Mouse (Mus musculus) left cerebral cortex, postnatal 14 days (tissue): Measurements from ENCODE around the gene Dnm3. TPM values are rescaled to one million over a fixed set of nuclear protein-coding genes. Genes with fewer than 3 reads are reported as not detected.
A peak's percentile ranks its signal among the peaks of the same experiment; 100 is the strongest.

Experiments
- DNase-seq, 2 experiments: peaks; one replicate each; pipeline ENCODE4 v3.0.0; 2021 to 2022; ENCODE audit warnings: low spot score in 2 of 2, mixed read lengths in 1 of 2
- intact Hi-C: fragments of 180-260 bp; cut with DNase I; formaldehyde crosslinking; loops from one replicate; pipeline ENCODE4 v1.15.1; 2025
- total RNA-seq, 2 experiments: library from RNA; stranded (reverse); gene quantifications; 2 replicates each; pipeline ENCODE4 v1.2.3; 2021

Gene Dnm3
- total RNA-seq, 2 experiments from 2014 or later: 78.1 to 80.3 TPM

DNA sequence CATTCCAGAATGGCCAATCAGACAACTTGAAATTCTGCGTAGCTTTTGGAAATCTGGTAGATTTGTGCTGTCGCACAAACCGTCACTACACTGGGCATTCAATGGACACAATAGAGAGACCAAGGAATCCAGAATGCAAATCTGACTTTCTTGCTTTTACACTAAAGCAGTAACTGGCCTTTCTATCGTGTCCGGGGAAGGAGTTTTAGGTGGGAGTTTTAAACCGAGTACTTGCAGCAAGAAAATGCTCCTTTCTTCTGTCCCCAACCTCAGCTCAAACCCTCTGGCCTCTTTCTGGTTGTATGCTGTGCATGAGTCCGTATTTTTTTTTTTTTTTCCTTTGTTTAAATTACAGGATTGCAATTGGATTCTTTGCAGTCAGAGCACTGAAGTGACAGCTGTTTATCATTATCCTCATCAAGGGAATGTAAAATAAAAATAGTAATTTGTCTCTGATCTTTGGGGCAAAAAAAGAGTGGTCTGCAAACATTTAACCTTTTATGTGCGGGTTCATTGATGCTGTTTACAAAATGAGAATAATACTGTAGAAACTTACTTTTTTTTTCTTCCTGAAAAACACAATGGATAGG, 454.1 kb downstream of the Dnm3 start:
- DNase-seq: no peak
- intact Hi-C loops: no loop called here

DNA sequence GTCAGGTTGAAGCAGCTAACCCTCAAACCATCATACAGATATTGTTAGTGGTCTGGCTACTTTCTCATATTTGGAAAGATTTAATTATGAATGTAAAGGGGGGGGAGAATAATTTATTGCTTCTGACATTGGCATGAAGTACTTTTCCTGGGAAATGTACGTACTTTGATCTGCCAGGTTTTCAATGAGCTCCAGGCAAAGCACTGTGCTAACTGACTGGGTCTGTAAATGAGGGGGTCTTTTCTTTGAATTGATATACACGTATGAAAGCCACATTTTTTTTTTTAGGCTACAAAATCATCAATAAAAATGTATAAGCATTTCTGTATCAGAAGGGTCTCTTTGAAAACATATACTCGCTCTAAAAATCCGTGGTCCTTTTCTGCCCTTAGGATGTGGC, 457.1 kb downstream of the Dnm3 start:
- no peak for DNase-seq
- intact Hi-C loops: no loop called here

GRCm38 (mm10) chr1:162020303-162020731, 457.5 kb downstream of the Dnm3 start:
- intact Hi-C loops: no loop called here
- no peak for DNase-seq

GRCm38 (mm10) chr1:162018601-162018977, 459.2 kb downstream of the Dnm3 start:
- DNase-seq: no peak
- intact Hi-C loops: no loop called here

GRCm38 (mm10) chr1:162017975-162018600, 459.7 kb downstream of the Dnm3 start:
- intact Hi-C loops: no loop called here
- DNase-seq: no peak

- DNase-seq: no peak
- intact Hi-C loops: no loop called here
These were observed 460.9 kb downstream of the Dnm3 start for GRCm38 (mm10) chr1:162016982-162017381.

DNA sequence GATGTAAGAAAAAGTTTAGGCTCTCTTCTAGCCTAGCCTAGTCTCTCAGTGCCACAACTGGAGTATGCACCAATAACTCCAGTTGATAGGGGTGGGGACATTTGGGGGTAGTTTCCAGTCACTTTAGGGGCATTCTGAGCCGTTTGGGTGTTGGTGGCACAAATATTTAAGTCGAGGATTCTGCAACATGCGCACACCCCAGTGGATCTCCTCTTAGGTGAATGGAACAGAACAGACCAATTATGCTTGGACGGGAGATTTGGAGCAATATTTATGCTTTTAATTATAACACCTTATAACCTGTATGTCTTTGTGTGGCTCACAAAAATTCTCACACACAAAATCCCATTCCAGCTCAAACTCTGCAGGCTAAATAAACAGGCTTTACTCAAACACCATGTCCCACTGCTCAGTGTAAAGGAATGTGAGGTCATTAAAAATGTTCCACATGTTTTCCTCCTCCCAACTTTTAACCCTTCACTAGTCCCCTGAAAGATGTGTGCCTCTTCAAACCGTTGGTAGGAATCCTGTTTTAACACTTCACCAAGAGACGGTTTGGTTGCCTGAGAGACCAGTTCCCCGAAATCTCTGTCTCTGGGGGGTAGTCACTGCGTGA, 462.5 kb downstream of the Dnm3 start:
- intact Hi-C loops: no loop called here

DNA sequence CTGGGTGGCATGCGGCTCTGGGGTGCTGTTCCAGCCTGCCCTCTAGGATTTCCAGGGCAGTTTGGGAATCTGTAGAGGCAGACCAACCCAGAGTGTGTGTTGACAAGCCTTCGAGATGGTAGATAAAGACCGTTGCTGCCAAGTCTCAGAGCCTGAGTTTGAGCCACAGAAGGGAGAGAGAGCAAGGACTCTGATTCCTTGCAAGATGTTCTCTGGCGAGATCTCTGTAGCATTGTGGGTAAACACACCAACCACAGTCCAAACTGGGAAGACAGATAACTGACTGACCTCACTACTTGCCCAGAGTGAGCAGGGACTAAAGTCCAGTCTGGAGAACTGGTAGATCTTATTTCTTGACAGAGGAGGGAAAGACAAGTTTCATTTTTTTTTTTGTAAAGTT, 464.3 kb downstream of the Dnm3 start:
- intact Hi-C loops: no loop called here
- DNase-seq: no peak

More for the DNA sequence above, 462.5 kb downstream of the Dnm3 start:
- no peak for DNase-seq

DNA sequence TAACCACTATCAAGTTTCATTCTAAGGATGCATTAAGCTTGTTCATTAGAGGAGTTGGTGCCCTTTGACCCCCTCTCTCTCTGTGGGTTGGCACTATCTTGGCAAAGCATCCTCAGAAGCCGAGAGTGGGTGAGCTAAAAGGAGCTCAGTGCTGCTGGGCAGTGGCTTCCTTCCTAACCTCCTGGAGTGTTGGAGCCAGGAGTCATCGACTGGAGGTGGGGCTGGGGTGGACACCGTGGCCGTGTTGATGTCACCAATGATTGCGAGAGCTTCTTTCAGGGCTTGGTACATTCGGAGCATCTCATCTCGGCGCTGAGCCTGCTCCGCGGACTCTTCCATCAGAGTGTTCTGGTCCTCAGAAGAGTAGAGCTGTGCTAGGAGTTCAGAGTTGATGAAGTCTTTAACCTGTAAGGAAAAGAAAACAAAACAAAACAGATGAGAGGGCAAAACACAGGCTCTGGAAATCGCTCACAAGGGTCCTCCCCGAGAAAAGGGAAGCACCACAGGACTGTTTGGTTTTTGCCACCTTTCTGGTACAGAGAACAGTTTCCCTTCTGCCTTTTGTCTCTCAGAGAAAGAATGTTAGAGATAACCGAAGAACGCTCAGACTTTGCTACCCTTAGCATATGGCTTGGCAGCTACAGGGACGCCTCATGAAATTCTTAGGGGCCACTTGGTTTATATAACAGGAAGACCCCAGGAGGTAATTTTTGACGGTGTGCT, 466.1 kb downstream of the Dnm3 start:
- DNase-seq: no peak
- intact Hi-C loops: no loop called here

- intact Hi-C loops: no loop called here
These were observed 468.7 kb downstream of the Dnm3 start for GRCm38 (mm10) chr1:162009086-162009485.

DNA sequence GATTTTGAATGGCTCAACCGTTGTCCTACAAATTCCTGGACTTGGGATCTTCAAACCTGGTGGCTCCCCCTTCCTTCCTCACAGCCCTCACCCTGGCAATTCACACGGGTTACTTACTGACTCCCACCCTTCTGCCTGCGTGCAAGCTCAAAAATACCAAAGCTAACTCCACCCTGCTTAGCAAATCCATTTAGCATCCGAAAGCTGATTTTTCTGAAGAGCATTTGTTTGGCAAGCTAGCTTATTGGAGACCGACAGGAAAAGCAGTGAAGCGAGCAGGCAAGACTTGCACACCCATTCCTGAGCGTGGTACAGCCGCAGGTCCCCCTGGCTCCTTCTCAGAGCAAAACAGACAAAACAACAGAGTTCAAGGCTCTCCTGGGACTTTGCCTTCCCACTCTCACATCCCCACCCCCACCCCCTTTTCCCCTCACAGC, 469.2 kb downstream of the Dnm3 start:
- intact Hi-C loops: no loop called here
- DNase-seq: peak in 1 of 2 experiments; percentile 8

More at GRCm38 (mm10) chr1:162009086-162009485, 468.7 kb downstream of the Dnm3 start:
- DNase-seq: no peak

- intact Hi-C loops: no loop called here
- no peak for DNase-seq
These were observed 469.6 kb downstream of the Dnm3 start for GRCm38 (mm10) chr1:162008208-162008607.

GRCm38 (mm10) chr1:162006109-162006508, 471.7 kb downstream of the Dnm3 start:
- no peak for DNase-seq
- intact Hi-C loops: no loop called here

- peak in 1 of 2 experiments; percentile 23 for DNase-seq
- intact Hi-C loops: no loop called here
These were observed 472.7 kb downstream of the Dnm3 start for GRCm38 (mm10) chr1:162004821-162005770.

- intact Hi-C loops: no loop called here
- no peak for DNase-seq
These were observed 473.4 kb downstream of the Dnm3 start for GRCm38 (mm10) chr1:162004518-162004780.

DNA sequence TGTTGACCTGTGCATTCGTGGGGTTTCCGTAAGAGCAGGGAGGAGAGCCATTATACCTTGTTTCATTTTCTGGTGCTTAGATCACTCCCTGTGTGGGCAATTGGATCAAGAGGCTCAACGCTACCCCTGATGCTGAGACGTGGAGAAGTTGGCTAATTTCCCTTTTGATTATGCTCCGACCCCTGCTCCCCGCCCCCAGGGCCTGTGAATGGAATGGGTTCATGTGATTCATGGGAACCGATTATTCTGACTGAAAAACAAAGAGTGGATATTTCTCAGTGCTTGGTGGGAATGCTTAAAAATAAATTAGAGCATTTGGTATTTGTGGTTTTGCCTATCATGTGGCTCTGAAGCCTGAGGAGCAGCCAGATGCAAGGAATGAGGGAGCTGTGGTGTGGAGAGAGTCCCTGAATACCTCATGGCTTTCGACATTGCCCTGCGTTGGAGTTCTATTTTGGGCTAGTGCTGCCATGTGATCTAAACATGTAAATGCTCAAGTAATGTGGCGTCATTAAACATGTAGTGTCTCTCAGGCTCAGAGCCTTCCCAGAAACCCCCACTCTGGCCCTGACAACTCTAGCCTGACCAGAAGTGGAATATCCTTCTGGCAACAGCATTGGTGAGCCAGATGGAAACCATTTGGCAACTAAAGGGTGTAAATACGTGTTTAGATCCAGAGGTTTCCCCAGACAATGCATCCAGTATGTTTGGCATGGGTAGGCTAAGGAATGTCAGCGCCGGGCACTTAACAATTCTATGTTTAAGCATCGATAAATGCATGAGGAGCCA, 473.9 kb downstream of the Dnm3 start:
- no peak for DNase-seq
- intact Hi-C loops: no loop called here

DNA sequence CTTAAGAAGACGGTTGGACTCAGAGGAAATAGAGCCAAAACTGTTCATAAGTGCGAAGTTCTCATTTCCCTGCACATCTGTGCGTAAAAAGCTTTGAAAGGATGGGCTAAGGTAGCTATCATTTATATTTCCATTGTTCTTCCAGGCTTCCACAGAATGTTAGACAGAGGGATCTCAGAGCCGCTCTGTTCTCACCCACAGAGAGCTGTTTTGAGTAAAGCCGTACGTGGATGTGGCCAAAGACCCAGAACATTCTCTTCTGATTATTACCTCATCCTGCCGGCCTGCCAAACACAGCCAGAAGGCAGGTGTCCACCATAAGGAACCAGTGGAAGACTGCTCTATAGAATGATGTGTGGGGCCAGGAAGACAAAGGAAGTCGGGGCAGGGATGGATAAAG, 476.5 kb downstream of the Dnm3 start:
- no peak for DNase-seq
- intact Hi-C loops: no loop called here

GRCm38 (mm10) chr1:161999882-162000371, 477.9 kb downstream of the Dnm3 start:
- intact Hi-C loops: loop anchor here (1.0 kb wide), 1 partner anchor 312 kb away; no protein-coding TSS in a partner anchor
- peak; percentile 75 to 86 for DNase-seq
